Comparison of ENCODE assay signal across 30 mouse cellular contexts in genomic region chr9:9705180-9705579, GRCm38 (mm10).
"Had no signal": no experiment of that assay in that cellular context is flagged by ENCODE, and none has a peak within 500 bp of the region (broad histone marks: within the 10 kb centered on the region; RNA-seq: fewer than 3 reads in every experiment).

No protein-coding gene starts in this region.

- H3K4me3 ChIP-seq: heart, adult 2 months; heart, embryonic 10.5 days; heart, embryonic 12.5 days; heart, embryonic 13.5 days; heart, embryonic 15.5 days; hindbrain, embryonic 10.5 days; hindbrain, embryonic 12.5 days; hindbrain, embryonic 13.5 days; hindbrain, embryonic 15.5 days; intestine, embryonic 15.5 days; kidney, embryonic 15.5 days; layer of hippocampus, adult 2 months; left cerebral cortex, adult 2 months had no signal

- DNase-seq: heart, adult 2 months; heart, postnatal 10 days; heart, postnatal 14 days; heart, postnatal 36 days; heart, postnatal 4 days; kidney, adult 18-20 months; kidney, postnatal 10 days; kidney, postnatal 14 days; layer of hippocampus, adult 9-11 months; layer of hippocampus, postnatal 36 days had no signal

- H3K9ac ChIP-seq: heart, embryonic 12.5 days; heart, embryonic 13.5 days; heart, embryonic 15.5 days; hindbrain, embryonic 12.5 days; hindbrain, embryonic 13.5 days; hindbrain, embryonic 14.5 days; hindbrain, embryonic 15.5 days; intestine, embryonic 15.5 days; kidney, embryonic 15.5 days had no signal

- H3K27ac ChIP-seq: heart, adult 2 months; heart, embryonic 10.5 days; heart, embryonic 13.5 days; heart, embryonic 15.5 days; hindbrain, embryonic 10.5 days; hindbrain, embryonic 12.5 days; hindbrain, embryonic 13.5 days; hindbrain, embryonic 14.5 days; hindbrain, embryonic 15.5 days; hindbrain, postnatal 0 days; intestine, embryonic 15.5 days; kidney, embryonic 15.5 days; kidney, postnatal 0 days; layer of hippocampus, adult 2 months; left cerebral cortex, adult 2 months had no signal

- H3K4me1 ChIP-seq: heart, embryonic 10.5 days; heart, embryonic 12.5 days; heart, embryonic 13.5 days; heart, embryonic 15.5 days; hindbrain, embryonic 10.5 days; hindbrain, embryonic 12.5 days; hindbrain, embryonic 13.5 days; hindbrain, embryonic 15.5 days; intestine, embryonic 15.5 days; kidney, embryonic 15.5 days had no signal

- H3K4me2 ChIP-seq: heart, embryonic 11.5 days; heart, embryonic 12.5 days; heart, embryonic 13.5 days; heart, embryonic 15.5 days; hindbrain, embryonic 12.5 days; hindbrain, embryonic 13.5 days; hindbrain, embryonic 14.5 days; hindbrain, embryonic 15.5 days; intestine, embryonic 15.5 days; kidney, embryonic 15.5 days had no signal

- H3K36me3 ChIP-seq: heart, embryonic 10.5 days; heart, embryonic 12.5 days; heart, embryonic 13.5 days; heart, embryonic 15.5 days; hindbrain, embryonic 10.5 days; hindbrain, embryonic 12.5 days; hindbrain, embryonic 13.5 days; hindbrain, embryonic 15.5 days; intestine, embryonic 15.5 days; kidney, embryonic 15.5 days had no signal

- H3K9me3 ChIP-seq: heart, embryonic 10.5 days; heart, embryonic 12.5 days; heart, embryonic 13.5 days; heart, embryonic 15.5 days; hindbrain, embryonic 10.5 days; hindbrain, embryonic 12.5 days; hindbrain, embryonic 13.5 days; hindbrain, embryonic 15.5 days; intestine, embryonic 15.5 days; kidney, embryonic 15.5 days had no signal

- ATAC-seq: hindbrain, embryonic 16.5 days; hindbrain, postnatal 0 days; inflammation-experienced regulatory T-cells, adult 6 months; intestine, embryonic 15.5 days; intestine, embryonic 16.5 days; intestine, postnatal 0 days had no signal

- H3K27me3 ChIP-seq: heart, embryonic 12.5 days; heart, embryonic 13.5 days; heart, embryonic 15.5 days; hindbrain, embryonic 12.5 days; hindbrain, embryonic 13.5 days; hindbrain, embryonic 15.5 days; intestine, embryonic 15.5 days; kidney, embryonic 15.5 days had no signal
